Mouse (Mus musculus) erythroblast, embryonic 14.5 days (primary cell): ENCODE results near the gene Ccdc28b.

Experiments
- GATA1 ChIP-seq: IDR thresholded peaks from 2 replicates; pipeline ENCODE4 v1.6.1; 2012; ENCODE audit warnings: low read length, inconsistent platforms, mixed read lengths
- TAL1 ChIP-seq: IDR thresholded peaks from 3 replicates; pipeline ENCODE4 v1.6.1; 2012; ENCODE audit warnings: low read length, inconsistent platforms, mixed read lengths

GRCm38 (mm10) chr4:129623681-129624091 is at the start of gene Ccdc28b:
- TF ChIP-seq GATA1 = no peak
- TF ChIP-seq TAL1 = no peak
